Mouse (Mus musculus) forebrain, embryonic 15.5 days (tissue): Measurements from ENCODE around the gene Tubgcp2. TPM values are rescaled to one million over a fixed set of nuclear protein-coding genes. Genes with fewer than 3 reads are reported as not detected.

Experiments
- ATAC-seq: fragments of 200-750 bp; cut with Nextera tagmentation; replicated peaks from 2 replicates; pipeline ENCODE4 v1.8.0; 2017; ENCODE audit warnings: mild to moderate bottlenecking, moderate TSS enrichment, moderate library complexity
- H3K27ac ChIP-seq: fragments of 300-500 bp; sonication (generic); replicated peaks from 2 replicates; pipeline ENCODE4 v1.5.1; 2015; ENCODE audit warnings: mild to moderate bottlenecking, inconsistent platforms
- H3K27me3 ChIP-seq: fragments of 300-500 bp; sonication (generic); 2 replicates; pipeline ENCODE4 v1.6.1; 2015; ENCODE audit warnings: inconsistent platforms
- H3K36me3 ChIP-seq: fragments of 300-500 bp; sonication (generic); 2 replicates; pipeline ENCODE4 v1.6.1; 2015; ENCODE audit warnings: mild to moderate bottlenecking, inconsistent platforms
- H3K4me1 ChIP-seq: fragments of 300-500 bp; sonication (generic); 2 replicates; pipeline ENCODE4 v1.6.1; 2015; ENCODE audit warnings: inconsistent platforms
- H3K4me2 ChIP-seq: fragments of 300-500 bp; sonication (generic); replicated peaks from 2 replicates; pipeline ENCODE4 v1.6.1; 2015; ENCODE audit warnings: mild to moderate bottlenecking, inconsistent platforms
- H3K4me3 ChIP-seq: fragments of 300-500 bp; sonication (generic); 2 replicates; pipeline ENCODE4 v1.5.1; 2015; ENCODE audit warnings: mild to moderate bottlenecking, inconsistent platforms
- H3K9ac ChIP-seq: fragments of 300-500 bp; sonication (generic); replicated peaks from 2 replicates; pipeline ENCODE4 v1.6.1; 2015; ENCODE audit warnings: mild to moderate bottlenecking, inconsistent platforms
- H3K9me3 ChIP-seq: fragments of 300-500 bp; sonication (generic); 2 replicates; pipeline ENCODE4 v1.6.1; 2016; ENCODE audit warnings: inconsistent platforms
- WGBS: fragments of 180-500 bp; shearing (Covaris S2); methylation state at CpG from one replicate; pipeline ENCODE4 v1.1.7; 2015; ENCODE audit warnings: mixed read lengths; 5-methylcytosine and 5-hydroxymethylcytosine counted together
- polyA plus RNA-seq: library from polyadenylated mRNA; unstranded; fragments of >200 nt; fragmentation: Nextera tagmentation; extraction: Ambion mirVana; gene quantifications from 2 replicates; pipeline ENCODE4 v1.2.1, GENCODE M21; 2015

Gene Tubgcp2
- 69.0 and 69.2 TPM in 2 replicates for polyA plus RNA-seq

GRCm38 (mm10) chr7:140036281-140037170, at the start of gene Tubgcp2, which contains the start of gene Zfp511:
Gene Tubgcp2 (minus strand): TSS chr7:140036669.
Gene Zfp511 (plus strand): TSS chr7:140036391.
- peak within 1 kb of the TSS; percentile 89 for H3K4me2 ChIP-seq
- ATAC-seq: peak; percentile 97
- no peaks in the 10 kb centered on the region for H3K27me3 ChIP-seq
- peak within 1 kb of the TSS; percentile 79 for H3K9ac ChIP-seq
- H3K36me3 ChIP-seq: peaks cover 42% of the 10 kb centered on the region
- 2% methylated on average over 69 of the region's 69 CpGs for WGBS
- H3K27ac ChIP-seq: peak within 1 kb of the TSS; percentile 81
- peaks cover 25% of the 10 kb centered on the region for H3K4me1 ChIP-seq
- peak within 1 kb of the TSS; percentile 61 for H3K4me3 ChIP-seq
- no peaks in the 10 kb centered on the region for H3K9me3 ChIP-seq

GRCm38 (mm10) chr7:140082242-140082678, 45.8 kb upstream of the Tubgcp2 start, which contains the start of gene Caly:
Gene Caly (minus strand): TSS chr7:140082548.
- Histone ChIP-seq H3K4me2 (peak within 1 kb of the TSS; percentile 60), H3K27ac (peak within 1 kb of the TSS; percentile 88), H3K27me3 (no peaks in the 10 kb centered on the region), H3K4me3 (peak within 1 kb of the TSS; percentile 44), H3K9ac (peak within 1 kb of the TSS; percentile 66), H3K4me1 (peaks cover 35% of the 10 kb centered on the region), H3K9me3 (no peaks in the 10 kb centered on the region), H3K36me3 (no peaks in the 10 kb centered on the region)
- ATAC-seq: peak; percentile 86
- WGBS: 3% methylated on average over 18 of the region's 18 CpGs

GRCm38 (mm10) chr7:140081408-140082241, 45.2 kb upstream of the Tubgcp2 start:
- ATAC-seq: peak; percentile 20
- WGBS: 15% methylated on average over 20 of the region's 20 CpGs

GRCm38 (mm10) chr7:140080503-140081156, 44.2 kb upstream of the Tubgcp2 start:
- H3K4me1 ChIP-seq: peaks cover 35% of the 10 kb centered on the region
- H3K4me2 ChIP-seq: peak overlapping the region; percentile 60
- 2% methylated on average over 24 of the region's 24 CpGs for WGBS
- no peaks in the 10 kb centered on the region for H3K36me3 ChIP-seq
- ATAC-seq: peak; percentile 83
- no peaks in the 10 kb centered on the region for H3K27me3 ChIP-seq
- H3K27ac ChIP-seq: peak overlapping the region; percentile 88
- peak overlapping the region; percentile 66 for H3K9ac ChIP-seq
- H3K4me3 ChIP-seq: peak overlapping the region; percentile 44
- H3K9me3 ChIP-seq: no peaks in the 10 kb centered on the region

More at GRCm38 (mm10) chr7:140081408-140082241, 45.2 kb upstream of the Tubgcp2 start:
- no peaks in the 10 kb centered on the region for H3K9me3 ChIP-seq
- H3K27me3 ChIP-seq: no peaks in the 10 kb centered on the region
- peak overlapping the region; percentile 66 for H3K9ac ChIP-seq
- H3K4me2 ChIP-seq: peak overlapping the region; percentile 60
- H3K27ac ChIP-seq: peak overlapping the region; percentile 88
- H3K4me3 ChIP-seq: peak overlapping the region; percentile 44
- no peaks in the 10 kb centered on the region for H3K36me3 ChIP-seq
- peaks cover 35% of the 10 kb centered on the region for H3K4me1 ChIP-seq

GRCm38 (mm10) chr7:140078711-140079110, 42.2 kb upstream of the Tubgcp2 start:
- 5% methylated on average over 5 of the region's 5 CpGs for WGBS
- Histone ChIP-seq H3K9ac (no peak overlapping the region), H3K4me2 (no peak overlapping the region), H3K27ac (no peak overlapping the region), H3K27me3 (0 out of 2 replicates have a peak, but pooled peaks cover 4% of the 10 kb centered on the region), H3K36me3 (no peaks in the 10 kb centered on the region), H3K4me1 (peaks cover 35% of the 10 kb centered on the region), H3K4me3 (no peak overlapping the region), H3K9me3 (no peaks in the 10 kb centered on the region)
- no peak for ATAC-seq

- H3K9ac ChIP-seq: no peak overlapping the region
- no peaks in the 10 kb centered on the region for H3K9me3 ChIP-seq
- WGBS: 76% methylated on average over 6 of the region's 6 CpGs
- H3K27me3 ChIP-seq: 0 out of 2 replicates have a peak, but pooled peaks cover 6% of the 10 kb centered on the region
- H3K4me2 ChIP-seq: no peak overlapping the region
- no peak overlapping the region for H3K27ac ChIP-seq
- peaks cover 35% of the 10 kb centered on the region for H3K4me1 ChIP-seq
- 0 out of 2 replicates have a peak, but pooled peaks cover 2% of the 10 kb centered on the region for H3K36me3 ChIP-seq
- no peak overlapping the region for H3K4me3 ChIP-seq
- no peak for ATAC-seq
Observed at GRCm38 (mm10) chr7:140077698-140078097, 41.2 kb upstream of the Tubgcp2 start.

- no peak for ATAC-seq
- Histone ChIP-seq H3K27ac (no peak overlapping the region), H3K27me3 (peaks cover 15% of the 10 kb centered on the region), H3K9me3 (no peaks in the 10 kb centered on the region), H3K36me3 (peaks cover 6% of the 10 kb centered on the region; the same call in 1 of the 2 replicates), H3K4me1 (no peaks in the 10 kb centered on the region), H3K9ac (no peak overlapping the region), H3K4me3 (no peak overlapping the region), H3K4me2 (0 out of 2 replicates have a peak overlapping the region, but pooled peaks have one; percentile 25)
- WGBS: 43% methylated on average over 39 of the region's 39 CpGs
Observed at GRCm38 (mm10) chr7:140070042-140070711, 33.7 kb upstream of the Tubgcp2 start.

GRCm38 (mm10) chr7:140067397-140067796, 30.9 kb upstream of the Tubgcp2 start:
- H3K36me3 ChIP-seq: peaks cover 4% of the 10 kb centered on the region; the same call in 1 of the 2 replicates
- no peak overlapping the region for H3K4me2 ChIP-seq
- H3K9me3 ChIP-seq: no peaks in the 10 kb centered on the region
- peaks cover 3% of the 10 kb centered on the region; the same call in 1 of the 2 replicates for H3K4me1 ChIP-seq
- peaks cover 9% of the 10 kb centered on the region for H3K27me3 ChIP-seq
- H3K4me3 ChIP-seq: no peak overlapping the region
- whole genome bisulfite sequencing: 69% methylated on average over 6 of the region's 6 CpGs
- H3K27ac ChIP-seq: no peak overlapping the region
- no peak overlapping the region for H3K9ac ChIP-seq
- ATAC-seq: no peak

GRCm38 (mm10) chr7:140063092-140063491, 26.6 kb upstream of the Tubgcp2 start:
- Histone ChIP-seq H3K4me2 (no peak overlapping the region), H3K27me3 (no peaks in the 10 kb centered on the region; the same call in 1 of the 2 replicates), H3K9me3 (no peaks in the 10 kb centered on the region), H3K4me3 (no peak overlapping the region), H3K27ac (no peak overlapping the region), H3K4me1 (peaks cover 38% of the 10 kb centered on the region), H3K36me3 (no peaks in the 10 kb centered on the region), H3K9ac (no peak overlapping the region)
- 15% methylated on average over 7 of the region's 7 CpGs for WGBS
- no peak for ATAC-seq

GRCm38 (mm10) chr7:140062307-140062706, 25.8 kb upstream of the Tubgcp2 start:
- peak; percentile 20 for ATAC-seq
- no peak overlapping the region for H3K27ac ChIP-seq
- no peaks in the 10 kb centered on the region for H3K9me3 ChIP-seq
- H3K4me1 ChIP-seq: peaks cover 43% of the 10 kb centered on the region
- WGBS: 7% methylated on average over 11 of the region's 11 CpGs
- H3K27me3 ChIP-seq: no peaks in the 10 kb centered on the region; the same call in 1 of the 2 replicates
- no peak overlapping the region; the same call in 1 of the 2 replicates for H3K4me2 ChIP-seq
- H3K4me3 ChIP-seq: no peak overlapping the region
- no peaks in the 10 kb centered on the region for H3K36me3 ChIP-seq
- H3K9ac ChIP-seq: no peak overlapping the region

GRCm38 (mm10) chr7:140061832-140062130, 25.3 kb upstream of the Tubgcp2 start:
- Histone ChIP-seq H3K4me2 (peak overlapping the region; percentile 79), H3K9ac (0 out of 2 replicates have a peak overlapping the region, but pooled peaks have one; percentile 55), H3K27me3 (no peaks in the 10 kb centered on the region; the same call in 1 of the 2 replicates), H3K36me3 (no peaks in the 10 kb centered on the region), H3K27ac (peak overlapping the region; percentile 70), H3K4me1 (peaks cover 43% of the 10 kb centered on the region), H3K9me3 (no peaks in the 10 kb centered on the region), H3K4me3 (peak overlapping the region; percentile 35)
- under 1% methylated on average over 6 of the region's 6 CpGs for WGBS
- no peak; the same call in 1 of the 2 replicates for ATAC-seq
